Mouse (Mus musculus): ENCODE data around the gene Clca4a. TPM values are rescaled to one million over a fixed set of nuclear protein-coding genes. Genes with fewer than 3 reads are reported as not detected.

The Clca4a gene
- not detected in 2 replicates for polyA plus RNA-seq (2012)

DNA sequence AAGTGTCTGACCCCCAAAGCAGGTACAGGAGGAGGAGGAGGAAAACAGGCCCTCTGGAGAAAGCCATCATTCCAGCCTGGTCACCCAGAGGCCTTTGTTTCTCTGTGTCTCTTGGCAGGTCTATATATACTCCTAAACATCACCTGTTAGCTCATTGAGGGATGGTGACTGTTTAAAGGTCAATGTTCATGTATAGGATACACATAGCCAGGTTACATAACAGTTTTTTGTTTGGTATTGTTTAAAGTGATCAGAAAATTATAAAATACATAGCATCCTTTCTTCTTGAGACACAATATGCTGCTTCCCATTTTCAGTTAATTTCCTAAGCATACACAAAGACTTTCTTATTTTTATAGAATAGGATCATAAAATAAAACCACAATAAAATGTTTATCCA, at the start of gene Clca4a:
TSS of gene Clca4a (minus strand) at position 101 of the 400 bp plus-strand sequence.
- no peaks in the 10 kb centered on the region for H3K36me3 ChIP-seq (ENCODE audit: control insufficient read depth)
- H3K4me1 ChIP-seq (ENCODE audit: control insufficient read depth) = no peaks in the 10 kb centered on the region
- TF ChIP-seq TAL1 (IDR thresholded peaks at IDR 0.05; ENCODE audit: low read length) = no peak
- no peak for TF ChIP-seq GATA1 (IDR thresholded peaks at IDR 0.05; ENCODE audit: low read length)
- H3K9me3 ChIP-seq (ENCODE audit: control insufficient read depth, low read length) = no peaks in the 10 kb centered on the region
- H3K27me3 ChIP-seq (ENCODE audit: control insufficient read depth) = no peaks in the 10 kb centered on the region
- H3K4me3 ChIP-seq (replicated peaks) = no peak within 1 kb of the TSS

DNA sequence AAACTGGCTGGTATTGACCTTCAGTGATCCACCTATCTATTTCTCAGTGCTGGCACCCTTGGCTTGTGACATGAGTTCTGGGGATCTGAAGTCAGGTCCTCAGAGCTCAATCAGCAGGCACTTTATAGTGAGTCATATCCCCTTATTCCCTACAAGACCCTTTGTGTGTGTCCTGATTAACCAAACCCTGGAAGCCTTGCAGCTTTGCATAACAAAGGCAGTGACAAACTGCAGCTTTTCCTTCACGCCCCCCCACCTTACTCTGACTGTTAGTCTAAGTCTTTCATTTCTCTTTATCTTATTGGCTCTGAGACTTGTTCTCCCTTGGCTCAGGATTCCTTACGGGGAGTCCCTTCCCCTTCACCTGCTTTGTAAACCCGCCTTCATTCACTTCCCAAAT, 43.0 kb upstream of the Clca4a start:
- Histone ChIP-seq H3K4me1 (ENCODE audit: control insufficient read depth) (no peaks in the 10 kb centered on the region), H3K36me3 (ENCODE audit: control insufficient read depth) (no peaks in the 10 kb centered on the region), H3K4me3 (replicated peaks) (no peak overlapping the region), H3K9me3 (ENCODE audit: control insufficient read depth, low read length) (no peaks in the 10 kb centered on the region), H3K27me3 (ENCODE audit: control insufficient read depth) (no peaks in the 10 kb centered on the region)
- TF ChIP-seq GATA1 (IDR thresholded peaks at IDR 0.05; ENCODE audit: low read length) (no peak), TAL1 (IDR thresholded peaks at IDR 0.05; ENCODE audit: low read length) (no peak)

DNA sequence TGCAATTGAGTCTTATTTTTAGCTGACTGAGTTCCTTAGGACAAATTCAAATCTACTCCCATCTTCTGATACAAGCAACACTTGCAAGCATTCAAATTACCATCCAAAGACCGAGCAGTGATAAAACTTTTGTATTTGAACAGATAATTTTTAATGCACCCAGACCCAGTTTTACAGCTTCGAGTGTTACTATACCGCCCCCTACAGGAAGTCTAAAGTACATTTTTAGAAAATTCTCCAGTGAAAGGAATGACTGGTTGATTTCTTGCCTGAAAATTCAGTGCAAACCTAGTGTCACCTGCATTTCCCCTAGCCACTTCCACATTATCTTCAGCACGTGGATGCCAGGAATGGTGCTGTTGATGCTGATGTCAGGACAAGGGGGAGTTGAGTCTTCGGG, 29.6 kb upstream of the Clca4a start:
- TF ChIP-seq GATA1 (IDR thresholded peaks at IDR 0.05; ENCODE audit: low read length) (no peak), TAL1 (IDR thresholded peaks at IDR 0.05; ENCODE audit: low read length) (no peak)
- Histone ChIP-seq H3K36me3 (ENCODE audit: control insufficient read depth) (no peaks in the 10 kb centered on the region), H3K27me3 (ENCODE audit: control insufficient read depth) (no peaks in the 10 kb centered on the region), H3K4me1 (ENCODE audit: control insufficient read depth) (no peaks in the 10 kb centered on the region), H3K4me3 (replicated peaks) (no peak overlapping the region), H3K9me3 (ENCODE audit: control insufficient read depth, low read length) (no peaks in the 10 kb centered on the region)

DNA sequence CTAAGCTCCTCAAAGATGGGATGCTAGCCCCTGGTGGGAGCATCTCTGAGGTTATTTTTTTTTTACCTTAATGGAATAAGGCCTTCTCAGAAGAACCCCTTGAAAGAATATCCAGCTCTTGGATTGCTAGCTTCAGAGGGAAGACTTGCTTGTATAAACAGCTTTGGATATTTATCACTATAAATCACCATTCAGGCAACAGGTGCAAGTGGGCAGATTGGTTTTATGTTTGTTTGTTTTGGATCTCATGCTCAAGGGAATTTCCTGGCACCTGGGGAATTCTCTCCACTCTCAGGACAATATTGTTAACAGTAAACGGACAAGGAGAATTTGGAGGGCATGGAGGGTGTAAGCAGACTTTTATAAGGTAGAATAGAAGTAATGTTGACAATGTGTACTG, 26.1 kb upstream of the Clca4a start:
- Histone ChIP-seq H3K9me3 (ENCODE audit: control insufficient read depth, low read length) (no peaks in the 10 kb centered on the region), H3K4me3 (replicated peaks) (no peak overlapping the region), H3K27me3 (ENCODE audit: control insufficient read depth) (no peaks in the 10 kb centered on the region), H3K4me1 (ENCODE audit: control insufficient read depth) (no peaks in the 10 kb centered on the region), H3K36me3 (ENCODE audit: control insufficient read depth) (no peaks in the 10 kb centered on the region)
- no peak for TF ChIP-seq GATA1 (IDR thresholded peaks at IDR 0.05; ENCODE audit: low read length)
- TF ChIP-seq TAL1 (IDR thresholded peaks at IDR 0.05; ENCODE audit: low read length) = no peak

DNA sequence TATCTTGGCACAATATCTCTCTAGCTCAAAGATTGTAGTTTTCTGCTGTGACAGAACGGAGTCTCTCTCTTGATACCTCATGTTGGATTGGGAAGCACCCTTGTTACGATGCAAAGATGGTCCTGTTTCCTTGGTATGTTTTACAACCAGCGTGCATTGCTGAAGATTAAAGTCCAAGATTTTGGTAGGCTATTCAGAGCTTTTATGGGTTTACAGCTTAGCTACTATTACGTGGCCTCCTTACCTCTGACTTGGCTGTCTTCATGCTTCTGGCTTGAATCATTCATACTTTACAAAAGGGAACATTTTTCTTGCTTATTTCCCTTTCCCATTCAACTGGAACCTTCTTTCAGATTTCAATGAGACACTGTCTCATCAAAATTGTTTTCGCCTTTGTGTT, 18.2 kb upstream of the Clca4a start:
- Histone ChIP-seq H3K27me3 (ENCODE audit: control insufficient read depth) (no peaks in the 10 kb centered on the region), H3K36me3 (ENCODE audit: control insufficient read depth) (no peaks in the 10 kb centered on the region), H3K4me1 (ENCODE audit: control insufficient read depth) (no peaks in the 10 kb centered on the region), H3K4me3 (replicated peaks) (no peak overlapping the region), H3K9me3 (ENCODE audit: control insufficient read depth, low read length) (no peaks in the 10 kb centered on the region)
- TF ChIP-seq GATA1 (IDR thresholded peaks at IDR 0.05; ENCODE audit: low read length) (no peak), TAL1 (IDR thresholded peaks at IDR 0.05; ENCODE audit: low read length) (no peak)

DNA sequence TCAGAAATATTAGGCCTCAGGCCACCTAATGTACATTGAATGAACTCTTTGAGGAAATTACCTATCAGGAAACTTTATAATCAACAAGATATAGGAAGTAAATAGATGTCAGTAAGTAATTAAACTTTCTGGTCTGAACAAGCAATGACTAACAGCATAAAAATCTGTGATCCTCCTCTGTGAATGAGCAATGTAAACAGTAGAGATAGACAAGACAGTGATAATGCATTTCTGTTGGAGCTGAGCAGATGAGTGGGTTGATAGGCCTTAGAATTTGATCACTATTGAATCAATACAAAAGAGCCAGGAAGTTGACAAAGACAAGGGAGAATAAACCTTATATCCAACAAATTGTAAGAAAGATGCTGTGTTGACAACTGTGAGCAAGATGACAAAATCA, 17.8 kb upstream of the Clca4a start:
- no peaks in the 10 kb centered on the region for H3K9me3 ChIP-seq (ENCODE audit: control insufficient read depth, low read length)
- H3K4me3 ChIP-seq (replicated peaks) = no peak overlapping the region
- H3K27me3 ChIP-seq (ENCODE audit: control insufficient read depth) = no peaks in the 10 kb centered on the region
- TF ChIP-seq GATA1 (IDR thresholded peaks at IDR 0.05; ENCODE audit: low read length) (no peak), TAL1 (IDR thresholded peaks at IDR 0.05; ENCODE audit: low read length) (no peak)
- no peaks in the 10 kb centered on the region for H3K36me3 ChIP-seq (ENCODE audit: control insufficient read depth)
- H3K4me1 ChIP-seq (ENCODE audit: control insufficient read depth) = no peaks in the 10 kb centered on the region

DNA sequence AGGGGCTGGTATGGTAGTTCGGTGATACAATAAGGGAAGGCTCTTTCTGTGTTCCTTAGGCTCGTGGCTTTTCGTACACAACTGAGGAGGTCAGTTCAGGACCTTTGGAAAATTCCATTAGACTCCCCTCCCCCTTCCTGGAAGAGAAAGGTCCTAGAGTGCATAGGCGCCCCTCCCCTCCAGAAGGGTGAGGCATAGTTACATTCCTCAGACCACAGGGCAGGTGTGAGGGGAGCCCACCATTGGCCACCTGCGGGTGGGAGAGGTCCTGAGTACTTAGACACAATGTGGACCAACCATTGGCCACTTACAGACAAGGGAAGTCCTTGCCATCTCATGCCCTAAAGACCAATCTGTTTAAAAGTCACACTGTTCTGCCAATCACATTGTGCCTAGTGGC, 11.0 kb upstream of the Clca4a start:
- no peak for TF ChIP-seq TAL1 (IDR thresholded peaks at IDR 0.05; ENCODE audit: low read length)
- Histone ChIP-seq H3K4me1 (ENCODE audit: control insufficient read depth) (no peaks in the 10 kb centered on the region), H3K9me3 (ENCODE audit: control insufficient read depth, low read length) (no peaks in the 10 kb centered on the region), H3K27me3 (ENCODE audit: control insufficient read depth) (no peaks in the 10 kb centered on the region), H3K36me3 (ENCODE audit: control insufficient read depth) (no peaks in the 10 kb centered on the region), H3K4me3 (replicated peaks) (no peak overlapping the region)

DNA sequence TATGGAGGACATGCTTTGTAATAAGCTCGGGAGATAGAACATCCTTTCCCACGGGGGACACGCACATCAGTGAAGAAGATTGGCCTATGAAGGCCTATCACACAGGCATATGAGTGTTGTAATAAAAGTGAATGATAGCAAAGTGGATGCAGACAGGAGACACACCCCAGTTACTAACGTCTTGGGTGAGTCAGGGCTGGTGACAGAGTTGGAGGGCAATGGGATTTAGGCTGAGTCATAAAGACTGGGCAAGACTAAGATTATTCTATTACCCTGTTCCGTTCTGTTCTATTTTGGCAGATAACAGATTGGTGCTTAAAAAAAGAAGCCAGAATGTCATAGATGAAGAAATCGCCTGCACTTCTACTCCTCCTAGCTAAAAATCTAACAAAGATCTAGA, 5.7 kb upstream of the Clca4a start:
- Histone ChIP-seq H3K27me3 (ENCODE audit: control insufficient read depth) (no peaks in the 10 kb centered on the region), H3K4me3 (replicated peaks) (no peak overlapping the region), H3K9me3 (ENCODE audit: control insufficient read depth, low read length) (no peaks in the 10 kb centered on the region), H3K36me3 (ENCODE audit: control insufficient read depth) (no peaks in the 10 kb centered on the region), H3K4me1 (ENCODE audit: control insufficient read depth) (no peaks in the 10 kb centered on the region)
- no peak for TF ChIP-seq GATA1 (IDR thresholded peaks at IDR 0.05; ENCODE audit: low read length)
- no peak for TF ChIP-seq TAL1 (IDR thresholded peaks at IDR 0.05; ENCODE audit: low read length)

DNA sequence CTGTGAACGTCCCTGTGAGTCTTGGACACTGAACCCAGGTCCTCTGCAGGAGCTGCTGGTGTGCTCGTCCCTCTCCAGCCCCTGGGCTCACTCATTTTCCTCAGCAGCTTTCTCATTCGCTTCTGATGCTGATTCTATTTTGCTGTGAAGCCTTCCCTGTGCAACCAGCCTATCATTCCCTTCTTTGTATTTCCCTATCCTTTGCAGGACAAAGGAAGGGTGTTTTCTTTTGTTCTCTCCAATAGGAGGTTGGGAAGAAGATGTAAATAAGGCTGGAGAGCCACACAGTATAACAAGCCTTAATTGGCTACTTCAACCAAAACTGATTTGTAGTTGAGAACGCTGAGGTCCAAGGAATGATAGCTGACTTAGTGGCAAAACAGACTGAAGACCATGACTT, 2.8 kb upstream of the Clca4a start:
- H3K36me3 ChIP-seq (ENCODE audit: control insufficient read depth) = no peaks in the 10 kb centered on the region
- no peaks in the 10 kb centered on the region for H3K4me1 ChIP-seq (ENCODE audit: control insufficient read depth)
- no peaks in the 10 kb centered on the region for H3K9me3 ChIP-seq (ENCODE audit: control insufficient read depth, low read length)
- no peaks in the 10 kb centered on the region for H3K27me3 ChIP-seq (ENCODE audit: control insufficient read depth)
- TF ChIP-seq TAL1 (IDR thresholded peaks at IDR 0.05; ENCODE audit: low read length) (no peak), GATA1 (IDR thresholded peaks at IDR 0.05; ENCODE audit: low read length) (no peak)
- H3K4me3 ChIP-seq (replicated peaks) = no peak overlapping the region

DNA sequence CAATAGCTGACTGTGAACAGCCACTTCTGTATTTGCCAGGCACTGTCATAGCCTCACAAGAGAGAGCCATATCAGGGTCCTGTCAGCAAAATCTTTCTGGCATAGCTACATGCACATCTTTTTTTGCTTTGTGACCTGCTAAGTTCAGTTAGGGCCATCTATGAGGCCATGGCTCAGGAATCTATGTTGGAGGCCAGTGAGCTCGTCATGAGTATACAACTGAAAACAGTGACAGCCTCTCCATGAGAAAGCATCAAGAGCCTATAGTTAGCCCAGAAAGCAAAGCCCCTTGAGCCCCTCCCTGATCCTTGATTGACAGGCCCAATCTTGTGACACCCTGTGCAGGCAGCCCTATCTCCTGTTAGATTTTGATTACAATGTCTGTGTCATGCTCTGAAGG, 1.2 kb upstream of the Clca4a start:
- Histone ChIP-seq H3K4me3 (replicated peaks) (no peak overlapping the region), H3K36me3 (ENCODE audit: control insufficient read depth) (no peaks in the 10 kb centered on the region), H3K4me1 (ENCODE audit: control insufficient read depth) (no peaks in the 10 kb centered on the region), H3K9me3 (ENCODE audit: control insufficient read depth, low read length) (no peaks in the 10 kb centered on the region), H3K27me3 (ENCODE audit: control insufficient read depth) (no peaks in the 10 kb centered on the region)
- TF ChIP-seq TAL1 (IDR thresholded peaks at IDR 0.05; ENCODE audit: low read length) = no peak

All from erythroblast, embryonic 14.5 days (primary cell).